Mouse (Mus musculus) heart, postnatal 0 days (tissue): Measurements from ENCODE around the gene Olfr1330.

Source experiments
- CTCF ChIP-seq: IDR thresholded peaks from 2 replicates; pipeline ENCODE4 v1.5.1; 2016; ENCODE audit warnings: antibody characterized with exemption, control low read depth, low read depth
- EP300 ChIP-seq: IDR thresholded peaks from 2 replicates; pipeline ENCODE4 v1.6.1; 2016; ENCODE audit warnings: antibody characterized with exemption, low read depth

DNA sequence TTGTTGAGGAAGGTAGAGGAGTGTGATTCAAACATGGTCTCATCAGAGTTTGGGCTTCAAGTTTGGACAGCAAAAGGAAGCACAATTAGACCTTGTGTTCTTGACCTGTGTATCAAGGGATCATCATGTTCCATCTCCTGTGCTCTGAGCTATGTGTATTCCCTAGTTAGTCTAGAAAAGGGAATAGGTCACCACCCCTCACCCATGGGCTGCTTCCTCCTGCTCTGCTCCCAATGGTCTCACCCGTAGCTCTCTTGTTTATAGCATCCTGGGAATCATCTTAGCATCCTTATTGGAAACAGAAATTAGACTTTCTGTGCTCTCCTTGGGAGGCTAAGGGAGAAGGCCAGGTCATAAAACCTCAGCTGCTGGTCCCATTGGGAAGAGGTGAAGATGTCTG is at the start of gene Olfr1330:
- TF ChIP-seq CTCF (no peak), EP300 (no peak)
